Mouse (Mus musculus): ENCODE data around the gene Dync1li1. TPM values are rescaled to one million over a fixed set of nuclear protein-coding genes. Genes with fewer than 3 reads are reported as not detected.
"Not testable (repeated sequence)": the region's sequence is repeated elsewhere in the genome, so short reads cannot be mapped to it uniquely, and the experiment has no call there.

Dync1li1 gene
- total RNA-seq, 2 experiments from 2014 or later = 13.3 to 19.1 TPM

- no peak for ATAC-seq (replicated peaks; ENCODE audit: low FRiP score, poor library complexity, severe bottlenecking)
These were observed 28.2 kb downstream of the Dync1li1 start for GRCm38 (mm10) chr9:114716677-114717331.

GRCm38 (mm10) chr9:114727315-114727714 lies 38.7 kb downstream of the Dync1li1 start:
- ATAC-seq (replicated peaks; ENCODE audit: low FRiP score, poor library complexity, severe bottlenecking) = peak; percentile 37; the same call in 1 of the 2 replicates

- not testable (repeated sequence) for ATAC-seq (replicated peaks; ENCODE audit: low FRiP score, poor library complexity, severe bottlenecking)
These were observed 39.8 kb downstream of the Dync1li1 start for GRCm38 (mm10) chr9:114728432-114728831.

- ATAC-seq (replicated peaks; ENCODE audit: low FRiP score, poor library complexity, severe bottlenecking) = no peak
These were observed 41.6 kb downstream of the Dync1li1 start for GRCm38 (mm10) chr9:114729911-114730805.

- peak; percentile 94 for ATAC-seq (replicated peaks; ENCODE audit: low FRiP score, poor library complexity, severe bottlenecking)
These were observed 42.6 kb downstream of the Dync1li1 start, which contains the start of gene Cmtm6 for GRCm38 (mm10) chr9:114731011-114731755. Cmtm6 (plus strand) TSS chr9:114731116.

GRCm38 (mm10) chr9:114731871-114732682 lies 43.5 kb downstream of the Dync1li1 start:
- ATAC-seq (replicated peaks; ENCODE audit: low FRiP score, poor library complexity, severe bottlenecking) = no peak

GRCm38 (mm10) chr9:114733238-114733637 lies 44.6 kb downstream of the Dync1li1 start:
- ATAC-seq (replicated peaks; ENCODE audit: low FRiP score, poor library complexity, severe bottlenecking) = no peak

GRCm38 (mm10) chr9:114736442-114736841 lies 47.9 kb downstream of the Dync1li1 start:
- no peak for ATAC-seq (replicated peaks; ENCODE audit: low FRiP score, poor library complexity, severe bottlenecking)

GRCm38 (mm10) chr9:114740336-114740735 lies 51.7 kb downstream of the Dync1li1 start:
- ATAC-seq (replicated peaks; ENCODE audit: low FRiP score, poor library complexity, severe bottlenecking) = no peak

- ATAC-seq (replicated peaks; ENCODE audit: low FRiP score, poor library complexity, severe bottlenecking) = no peak
These were observed 54.1 kb downstream of the Dync1li1 start for GRCm38 (mm10) chr9:114742731-114743130.

- ATAC-seq (replicated peaks; ENCODE audit: low FRiP score, poor library complexity, severe bottlenecking) = no peak
These were observed 56.6 kb downstream of the Dync1li1 start for GRCm38 (mm10) chr9:114745163-114745562.

- no peak for ATAC-seq (replicated peaks; ENCODE audit: low FRiP score, poor library complexity, severe bottlenecking)
These were observed 57.1 kb downstream of the Dync1li1 start for GRCm38 (mm10) chr9:114745654-114746053.

GRCm38 (mm10) chr9:114747012-114747411 lies 58.4 kb downstream of the Dync1li1 start:
- ATAC-seq (replicated peaks; ENCODE audit: low FRiP score, poor library complexity, severe bottlenecking) = no peak

- no peak for ATAC-seq (replicated peaks; ENCODE audit: low FRiP score, poor library complexity, severe bottlenecking)
These were observed 58.9 kb downstream of the Dync1li1 start for GRCm38 (mm10) chr9:114747466-114747865.

- ATAC-seq (replicated peaks; ENCODE audit: low FRiP score, poor library complexity, severe bottlenecking) = no peak
These were observed 63.0 kb downstream of the Dync1li1 start for GRCm38 (mm10) chr9:114751582-114751981.

GRCm38 (mm10) chr9:114752311-114752710 lies 63.7 kb downstream of the Dync1li1 start:
- ATAC-seq (replicated peaks; ENCODE audit: low FRiP score, poor library complexity, severe bottlenecking) = peak; percentile 9; the same call in 1 of the 2 replicates

GRCm38 (mm10) chr9:114752863-114753484 lies 64.4 kb downstream of the Dync1li1 start:
- peak; percentile 98 for ATAC-seq (replicated peaks; ENCODE audit: low FRiP score, poor library complexity, severe bottlenecking)

GRCm38 (mm10) chr9:114758272-114758671 lies 69.7 kb downstream of the Dync1li1 start:
- ATAC-seq (replicated peaks; ENCODE audit: low FRiP score, poor library complexity, severe bottlenecking) = no peak

GRCm38 (mm10) chr9:114758801-114759200 lies 70.2 kb downstream of the Dync1li1 start:
- ATAC-seq (replicated peaks; ENCODE audit: low FRiP score, poor library complexity, severe bottlenecking) = no peak

All from erythroblast, adult 5-6 weeks (primary cell).